Mouse (Mus musculus): ENCODE measurements at regions not wholly inside any gene's neighbourhood (a gene's known extent, or its start where the extent isn't known, plus 50 kb on each side); places are given as distances from the start of the nearest gene placed in this dataset.

- TF ChIP-seq CTCF (IDR thresholded peaks at IDR 0.05; ENCODE audit: control insufficient read depth, insufficient read depth, insufficient replicate concordance, low read depth, low read length) (no peak), POLR2A (IDR thresholded peaks at IDR 0.05; ENCODE audit: control insufficient read depth, low read depth, low read length) (no peak)
Observed at GRCm38 (mm10) chr2:128451554-128452239, 139.3 kb upstream of the Spdye4c start.
